Mouse (Mus musculus): Measurements from ENCODE around the gene Usp7.

Usp7 gene

GRCm38 (mm10) chr16:8714851-8715250 lies 77.3 kb downstream of the Usp7 start:
- no peak for DNase-seq

DNA sequence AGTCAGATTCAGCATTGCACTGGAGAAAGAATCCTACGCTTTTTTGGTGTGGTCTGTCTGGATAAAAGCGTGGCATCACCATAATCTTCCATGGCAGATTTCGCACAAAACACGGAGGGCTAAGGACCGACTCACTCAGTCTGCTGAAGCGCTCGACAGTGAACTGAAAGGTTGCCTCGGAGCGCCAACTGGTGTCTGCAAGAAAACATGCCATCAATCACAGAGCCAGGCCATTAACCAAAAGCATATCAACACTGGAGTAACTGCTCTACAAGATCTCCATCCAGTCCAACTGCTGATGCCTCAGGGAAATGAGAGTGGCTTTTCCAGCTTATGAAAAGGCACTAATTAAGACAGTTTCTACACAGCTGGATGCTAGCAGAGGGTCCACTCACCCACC lies 80.1 kb downstream of the Usp7 start:
- peak; percentile 45 to 47 for DNase-seq

DNA sequence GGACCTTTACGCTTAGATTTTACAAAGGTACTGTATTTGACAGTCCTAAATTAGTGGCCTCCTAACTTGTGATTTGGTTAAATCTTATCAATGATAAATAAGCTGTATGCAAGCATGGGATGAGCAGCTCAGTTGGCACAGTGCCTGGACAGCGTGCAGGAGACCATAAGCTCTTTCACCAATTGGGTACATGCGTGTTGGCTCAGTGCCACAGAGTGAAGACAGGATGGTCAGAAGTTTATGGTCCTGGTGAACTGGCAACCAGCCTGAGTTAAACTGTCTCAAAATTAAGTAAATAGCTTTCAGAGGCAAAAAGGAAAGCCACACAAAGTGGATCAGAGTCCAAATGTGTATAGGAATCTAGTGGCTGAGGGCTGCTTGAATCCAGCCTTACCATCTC lies 91.5 kb downstream of the Usp7 start:
- DNase-seq: peak; percentile 61 to 68

DNA sequence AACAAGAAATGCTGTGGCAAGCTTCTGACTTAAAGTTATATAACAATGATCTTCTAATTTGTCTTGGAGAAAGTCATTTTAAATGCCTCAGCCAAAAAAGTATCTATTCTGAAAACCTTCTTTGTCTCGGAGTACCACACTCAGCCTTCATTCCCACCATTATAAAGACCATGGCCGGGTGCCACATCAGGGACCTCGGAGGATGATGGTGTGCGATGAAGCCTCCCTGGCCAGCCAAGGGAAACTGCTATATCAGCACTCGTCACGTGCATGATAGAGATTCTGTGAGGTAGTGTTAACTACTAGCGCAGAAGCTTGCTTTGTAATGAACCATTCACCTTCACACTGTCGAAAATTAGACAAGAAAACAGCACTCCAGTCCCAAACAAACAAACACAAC lies 92.6 kb downstream of the Usp7 start:
- no peak for DNase-seq

DNA sequence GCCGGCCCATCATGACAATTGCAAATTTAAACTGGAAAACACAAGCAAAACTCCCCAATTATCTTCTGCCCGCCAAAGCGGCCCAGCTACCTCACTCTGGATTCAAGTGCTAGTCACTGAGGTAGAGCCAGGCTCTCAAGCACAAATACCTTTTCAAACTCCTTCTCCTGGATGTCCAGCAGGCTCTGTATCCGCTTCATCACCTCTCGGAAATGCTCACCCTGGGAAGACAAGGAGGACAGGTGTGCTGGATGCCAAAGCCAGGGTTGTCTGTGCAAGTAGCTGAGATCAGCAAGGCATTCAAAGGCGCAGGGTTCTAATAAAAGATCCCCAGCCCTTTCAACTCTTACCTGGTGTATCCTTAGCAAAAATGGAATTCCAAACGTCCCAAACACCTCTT lies 100.9 kb downstream of the Usp7 start:
- peak; percentile 52 to 65 for DNase-seq

DNA sequence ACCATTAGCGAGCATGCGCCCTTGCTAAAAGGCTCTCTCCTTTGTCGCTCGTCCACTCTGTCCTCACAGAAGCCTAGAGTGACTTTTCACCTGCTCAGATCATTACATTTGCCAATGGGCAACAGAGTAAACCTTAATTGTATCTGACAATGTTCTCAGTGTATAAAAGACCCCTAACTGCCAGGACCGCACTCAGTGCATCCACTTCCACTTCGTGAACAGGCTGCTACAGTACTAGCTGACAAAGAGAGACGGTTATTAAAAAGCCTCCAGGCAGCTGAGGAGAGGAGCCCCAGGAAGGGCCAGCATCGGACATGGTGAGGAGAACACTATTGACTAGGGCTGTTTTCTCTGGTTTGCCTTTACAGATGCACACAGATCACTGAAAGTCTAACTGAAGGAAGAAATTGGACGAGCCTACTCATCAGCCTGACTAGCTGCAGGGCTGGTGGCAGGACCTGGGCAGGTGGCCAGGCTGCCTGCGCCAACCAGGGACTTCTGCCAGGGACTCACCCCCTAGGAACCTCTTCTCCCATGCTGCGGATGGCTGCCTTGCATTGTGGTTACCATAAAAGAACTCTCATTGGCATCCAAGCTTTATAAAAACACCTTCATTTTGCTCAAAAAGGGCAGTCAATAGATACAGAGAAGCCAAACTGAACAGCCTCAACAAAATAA lies 102.0 kb downstream of the Usp7 start:
- peak; percentile 97 for DNase-seq

- peak in 1 of 2 experiments; percentile 27 for DNase-seq
These were observed 104.5 kb downstream of the Usp7 start for GRCm38 (mm10) chr16:8687559-8688112.

DNA sequence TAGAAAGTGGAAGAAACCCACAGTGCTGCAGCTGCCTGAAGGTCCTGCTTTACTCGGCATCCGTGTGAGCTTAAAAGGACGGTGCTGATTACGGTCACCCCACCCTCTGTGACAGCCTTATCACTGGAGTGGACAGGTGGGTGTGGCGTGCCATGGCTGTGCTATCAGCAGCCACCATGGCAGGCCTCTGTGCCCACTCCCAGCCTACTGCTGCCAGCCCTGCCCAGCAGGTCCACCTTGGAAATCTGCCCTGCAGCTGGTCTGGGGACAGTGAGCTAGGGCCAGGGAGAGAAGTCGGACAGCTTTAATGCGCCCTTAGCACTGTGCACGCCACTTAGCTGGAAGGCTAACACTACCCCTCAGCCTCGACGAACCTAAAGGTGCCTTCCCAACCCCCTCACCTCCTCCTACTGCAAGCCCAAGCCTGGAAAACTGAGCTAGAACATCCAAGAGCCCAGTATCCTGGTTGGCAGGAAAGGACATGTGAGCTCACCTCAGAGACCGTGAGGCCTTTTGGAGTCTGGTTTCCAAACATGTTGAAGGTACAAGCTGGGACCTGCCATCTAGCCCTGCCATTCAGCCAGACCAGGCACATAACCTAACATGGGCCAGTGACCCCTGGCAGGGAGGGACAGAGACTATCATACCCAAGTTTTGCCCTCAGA lies 105.1 kb downstream of the Usp7 start:
- peak; percentile 83 to 86 for DNase-seq

DNA sequence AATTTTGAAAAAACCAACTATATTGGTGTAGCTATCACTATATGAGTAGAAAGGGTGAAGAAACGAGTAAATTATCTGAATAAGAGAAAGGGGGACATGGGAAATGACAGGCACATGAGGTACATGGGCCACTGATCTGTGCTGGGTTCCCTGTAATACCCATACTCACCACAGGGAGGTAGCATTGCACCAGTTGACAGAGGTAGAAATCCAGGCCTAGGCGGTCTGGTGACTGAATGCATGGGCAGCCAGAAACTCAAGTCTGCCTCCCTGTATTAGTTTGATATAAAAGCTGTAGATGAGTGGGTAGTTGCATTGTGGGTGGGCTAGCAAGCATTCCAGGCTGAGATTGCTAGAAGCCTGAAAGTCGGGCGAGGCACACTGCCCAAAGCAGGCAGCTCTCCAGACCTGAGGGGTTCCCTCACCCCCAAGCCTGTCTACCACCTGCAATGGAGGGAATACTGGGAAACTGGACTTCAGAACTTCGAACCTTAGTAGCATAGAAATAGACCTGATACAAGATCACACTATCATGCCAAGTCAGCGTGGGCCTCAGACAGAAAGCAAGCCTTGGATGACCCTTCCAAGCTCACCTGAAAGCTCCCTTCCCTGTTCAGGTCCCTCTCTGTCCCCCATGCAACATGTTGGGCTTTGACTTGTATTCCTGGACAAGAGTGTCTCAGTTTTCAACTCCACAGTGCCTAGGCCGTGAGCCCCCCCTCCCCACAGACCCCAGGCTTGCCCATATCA lies 105.8 kb downstream of the Usp7 start:
- peak; percentile 89 to 94 for DNase-seq

GRCm38 (mm10) chr16:8685087-8685486 lies 107.0 kb downstream of the Usp7 start:
- peak; percentile 83 to 85 for DNase-seq

GRCm38 (mm10) chr16:8680470-8680869 lies 111.6 kb downstream of the Usp7 start, which contains the start of gene Gm5767:
Gm5767 (plus strand) TSS chr16:8680770.
- no peak for DNase-seq

- DNase-seq: no peak
These were observed 112.3 kb downstream of the Usp7 start for GRCm38 (mm10) chr16:8679780-8680179.

GRCm38 (mm10) chr16:8678676-8679075 lies 113.4 kb downstream of the Usp7 start:
- no peak for DNase-seq

- peak in 1 of 2 experiments; percentile 30 for DNase-seq
These were observed 114.1 kb downstream of the Usp7 start for GRCm38 (mm10) chr16:8678035-8678434.

DNA sequence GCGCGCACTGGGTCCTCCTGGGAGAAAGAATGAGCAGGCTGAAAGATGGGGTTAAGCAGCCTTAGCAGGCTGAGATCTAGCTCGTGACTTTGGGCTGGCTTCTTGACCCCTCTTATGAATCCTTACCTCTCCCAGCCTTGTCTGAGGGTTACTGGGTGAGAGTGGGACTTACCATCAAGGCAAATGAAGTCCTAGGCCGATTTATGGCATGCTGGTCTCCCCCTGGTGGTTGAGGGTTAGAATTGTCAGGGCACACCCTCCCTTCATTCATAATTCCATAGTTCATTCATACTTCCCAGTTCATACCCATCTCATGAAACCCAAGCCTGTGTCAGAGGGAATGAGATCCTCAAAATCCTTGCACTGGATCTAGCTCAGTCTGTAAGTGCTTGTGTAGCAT lies 115.3 kb downstream of the Usp7 start:
- peak; percentile 77 to 85 for DNase-seq

- DNase-seq: no peak
These were observed 115.9 kb downstream of the Usp7 start for GRCm38 (mm10) chr16:8676228-8676627.

- DNase-seq: no peak
These were observed 116.5 kb downstream of the Usp7 start for GRCm38 (mm10) chr16:8675559-8675958.

DNA sequence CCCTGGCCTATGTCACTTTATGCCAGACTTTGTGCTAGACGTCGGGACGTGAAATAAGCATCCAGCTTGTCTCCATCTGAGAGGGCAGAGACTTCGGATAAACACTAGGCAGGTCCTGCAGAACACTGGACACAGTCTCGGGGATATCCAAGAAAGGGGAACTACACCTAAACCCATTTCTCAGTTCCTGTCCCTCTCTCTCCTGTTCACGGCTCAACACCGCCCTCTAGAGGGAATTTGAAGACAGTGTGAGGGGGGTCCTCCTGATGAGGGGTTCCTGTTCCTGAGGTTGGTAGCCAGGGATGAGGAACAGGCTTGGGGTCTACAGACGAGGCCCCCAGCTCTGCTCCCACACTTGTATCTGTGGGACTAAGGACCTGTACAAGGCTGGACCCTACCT lies 117.9 kb downstream of the Usp7 start:
- peak; percentile 78 to 83 for DNase-seq

GRCm38 (mm10) chr16:8673343-8673742 lies 118.8 kb downstream of the Usp7 start:
- no peak for DNase-seq

- DNase-seq: no peak
These were observed 119.3 kb downstream of the Usp7 start for GRCm38 (mm10) chr16:8672811-8673210.

DNA sequence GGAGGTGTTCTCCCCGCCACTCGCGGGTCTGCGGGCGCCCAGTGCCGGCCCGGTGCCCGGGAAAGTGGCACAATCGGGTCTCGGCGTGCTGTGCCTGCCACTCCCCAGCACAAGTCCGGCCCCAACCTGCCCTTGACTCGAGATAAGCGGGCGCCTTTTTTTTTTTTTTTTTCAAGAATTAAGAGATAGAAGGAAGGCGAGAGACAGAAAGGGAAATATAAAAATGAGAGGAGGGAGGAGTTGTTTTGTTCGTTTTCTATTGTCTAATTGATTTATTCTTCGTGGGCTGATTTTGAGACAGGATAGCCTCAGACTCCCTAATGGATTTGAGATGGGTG lies 119.8 kb downstream of the Usp7 start:
- no peak for DNase-seq

GRCm38 (mm10) chr16:8671551-8672349 lies 120.4 kb downstream of the Usp7 start, which contains the start of gene Carhsp1:
Carhsp1 (minus strand) TSS chr16:8672155.
- DNase-seq: peak; percentile 94 to 97

Measured in cerebellum, postnatal 10 days (tissue).